Mouse (Mus musculus) hindbrain, embryonic 11.5 days (tissue): ENCODE measurements around the gene Zfp626. TPM values are rescaled to one million over a fixed set of nuclear protein-coding genes. Genes with fewer than 3 reads are reported as not detected.
"Not testable (repeated sequence)": the region's sequence is repeated elsewhere in the genome, so short reads cannot be mapped to it uniquely, and the experiment has no call there.

ENCODE experiments used
- ATAC-seq: fragments of 200-750 bp; cut with Nextera tagmentation; 2 replicates; pipeline ENCODE4 v1.8.0; 2017; ENCODE audit warnings: mild to moderate bottlenecking, moderate TSS enrichment, moderate library complexity; ENCODE audit not compliant: low FRiP score
- DNase-seq: peaks from one replicate; pipeline ENCODE4 v3.0.0-alpha.2; 2015; ENCODE audit warnings: low spot score
- H3K27ac ChIP-seq: fragments of 300-500 bp; sonication (generic); 2 replicates; pipeline ENCODE4 v1.5.1; 2014; ENCODE audit warnings: mild to moderate bottlenecking, low read depth, low read length
- H3K27me3 ChIP-seq: fragments of 300-500 bp; sonication (generic); 2 replicates; pipeline ENCODE4 v1.6.1; 2014; ENCODE audit warnings: mild to moderate bottlenecking, low read length, moderate library complexity, mixed read lengths; ENCODE audit not compliant: control insufficient read depth, insufficient read depth
- H3K36me3 ChIP-seq: fragments of 300-500 bp; sonication (generic); 2 replicates; pipeline ENCODE4 v1.6.1; 2014; ENCODE audit warnings: mild to moderate bottlenecking, low read length, moderate library complexity, mixed read lengths; ENCODE audit not compliant: control insufficient read depth, insufficient read depth
- H3K4me1 ChIP-seq: fragments of 300-500 bp; sonication (generic); replicated peaks from 2 replicates; pipeline ENCODE4 v1.6.1; 2014; ENCODE audit warnings: low read length, mixed read lengths; ENCODE audit not compliant: control insufficient read depth, insufficient read depth
- H3K4me2 ChIP-seq: fragments of 300-500 bp; sonication (generic); replicated peaks from 2 replicates; pipeline ENCODE4 v1.6.1; 2014; ENCODE audit warnings: mild to moderate bottlenecking, low read depth, low read length
- H3K4me3 ChIP-seq: fragments of 300-500 bp; sonication (generic); 2 replicates; pipeline ENCODE4 v1.5.1; 2014; ENCODE audit warnings: low read depth, low read length
- H3K9ac ChIP-seq: fragments of 300-500 bp; sonication (generic); 2 replicates; pipeline ENCODE4 v1.6.1; 2014; ENCODE audit warnings: low read depth, low read length
- H3K9me3 ChIP-seq: fragments of 300-500 bp; sonication (generic); 2 replicates; pipeline ENCODE4 v1.6.1; 2016; ENCODE audit warnings: low read length; ENCODE audit not compliant: control insufficient read depth
- WGBS: fragments of 180-500 bp; shearing (Covaris S2); extraction: QIAGEN DNeasy Blood & Tissue Kit; methylation state at CpG from one replicate; pipeline ENCODE4 v1.1.7; 2014; 5-methylcytosine and 5-hydroxymethylcytosine counted together
- polyA plus RNA-seq: library from polyadenylated mRNA; unstranded; fragments of >200 nt; fragmentation: Nextera tagmentation; extraction: Ambion mirVana; gene quantifications from 2 replicates; pipeline ENCODE4 v1.2.1, GENCODE M21; 2014

Gene Zfp626
- polyA plus RNA-seq, 1 experiment from 2014 or later: 2.4 TPM

- no peak for ATAC-seq
- no peaks in the 10 kb centered on the region for H3K27me3 ChIP-seq
- no peaks in the 10 kb centered on the region for H3K36me3 ChIP-seq
- H3K9me3 ChIP-seq: no peaks in the 10 kb centered on the region
- no peak overlapping the region for H3K4me2 ChIP-seq
- no peak for DNase-seq
- H3K4me1 ChIP-seq: no peaks in the 10 kb centered on the region
- H3K4me3 ChIP-seq: no peak overlapping the region
- H3K27ac ChIP-seq: no peak overlapping the region
- WGBS: 84% methylated on average over 6 of the region's 6 CpGs
- H3K9ac ChIP-seq: no peak overlapping the region
Measured at GRCm38 (mm10) chr7:27840104-27840503, 33.1 kb downstream of the Zfp626 start.

- H3K9me3 ChIP-seq: no peaks in the 10 kb centered on the region
- H3K4me3 ChIP-seq: no peak within 1 kb of the TSS
- no peak within 1 kb of the TSS for H3K4me2 ChIP-seq
- ATAC-seq: no peak
- no peaks in the 10 kb centered on the region for H3K4me1 ChIP-seq
- H3K9ac ChIP-seq: no peak within 1 kb of the TSS
- no peak within 1 kb of the TSS for H3K27ac ChIP-seq
- peaks cover 6% of the 10 kb centered on the region; the same call in 1 of the 2 replicates for H3K36me3 ChIP-seq
- no peaks in the 10 kb centered on the region for H3K27me3 ChIP-seq
- no peak for DNase-seq
- WGBS: 100% methylated on average over 1 of the region's 1 CpGs
Measured at GRCm38 (mm10) chr7:27857227-27857626, 50.2 kb downstream of the Zfp626 start, which contains the start of gene Zfp607a. Zfp607a (plus strand) TSS chr7:27857527.

GRCm38 (mm10) chr7:27859301-27860251 is 52.6 kb downstream of the Zfp626 start:
- no peaks in the 10 kb centered on the region for H3K36me3 ChIP-seq
- 32% methylated on average over 10 of the region's 10 CpGs for WGBS
- H3K4me1 ChIP-seq: no peaks in the 10 kb centered on the region
- no peaks in the 10 kb centered on the region for H3K9me3 ChIP-seq
- peak overlapping the region; percentile 68 for H3K4me2 ChIP-seq
- H3K27me3 ChIP-seq: no peaks in the 10 kb centered on the region
- no peak overlapping the region for H3K27ac ChIP-seq
- ATAC-seq (no peak), DNase-seq (no peak)
- peak overlapping the region; percentile 54 for H3K4me3 ChIP-seq
- H3K9ac ChIP-seq: peak overlapping the region; percentile 19; the same call in 1 of the 2 replicates

- Histone ChIP-seq H3K27me3 (no peaks in the 10 kb centered on the region), H3K4me1 (no peaks in the 10 kb centered on the region), H3K9me3 (no peaks in the 10 kb centered on the region), H3K36me3 (no peaks in the 10 kb centered on the region), H3K4me2 (peak overlapping the region; percentile 68), H3K4me3 (peak overlapping the region; percentile 54), H3K27ac (peak overlapping the region; percentile 51; the same call in 1 of the 2 replicates), H3K9ac (peak overlapping the region; percentile 56)
- peak; percentile 63; the same call in 1 of the 2 replicates for ATAC-seq
- WGBS: under 1% methylated on average over 20 of the region's 22 CpGs
- DNase-seq: peak; percentile 69
Measured at GRCm38 (mm10) chr7:27860396-27861235, 53.6 kb downstream of the Zfp626 start.

GRCm38 (mm10) chr7:27862578-27862977 is 55.6 kb downstream of the Zfp626 start:
- not testable (repeated sequence) for H3K27me3 ChIP-seq, H3K4me2 ChIP-seq, H3K4me3 ChIP-seq, DNase-seq, H3K4me1 ChIP-seq, H3K27ac ChIP-seq, H3K36me3 ChIP-seq, ATAC-seq, H3K9ac ChIP-seq, H3K9me3 ChIP-seq
- WGBS: 81% methylated on average over 5 of the region's 5 CpGs

Other genes with a start within 250 kb of the Zfp626 start
- gene Akt2, start 215.6 kb upstream of the Zfp626 start, polyA plus RNA-seq: 67.5 and 71.7 TPM in 2 replicates
- gene Ttc9b, start 153.3 kb upstream of the Zfp626 start, polyA plus RNA-seq: 11.2 and 13.4 TPM in 2 replicates
- gene Map3k10, start 132.6 kb upstream of the Zfp626 start, polyA plus RNA-seq: 6.2 and 8.8 TPM in 2 replicates
- gene Zfp607b, start 117.9 kb upstream of the Zfp626 start, polyA plus RNA-seq: 7.3 and 8.5 TPM in 2 replicates
- 90.6 and 93.9 TPM in 2 replicates for gene Zfp60, start 75.8 kb upstream of the Zfp626 start, polyA plus RNA-seq
- 12.5 and 12.9 TPM in 2 replicates for gene Zfp59, start 31.4 kb downstream of the Zfp626 start, polyA plus RNA-seq
- 2.2 and 2.6 TPM in 2 replicates for gene Zfp607a, start 50.3 kb downstream of the Zfp626 start, polyA plus RNA-seq
- gene Zfp974, start 122.3 kb downstream of the Zfp626 start, polyA plus RNA-seq: 15.2 and 15.8 TPM in 2 replicates
- 21.0 and 27.2 TPM in 2 replicates for gene Zfp780b, start 172.0 kb downstream of the Zfp626 start, polyA plus RNA-seq
- 7.1 and 9.3 TPM in 2 replicates for gene Zfp850, start 206.9 kb downstream of the Zfp626 start, polyA plus RNA-seq
- 415 and 426 TPM in 2 replicates for gene Psmc4, start 242.9 kb downstream of the Zfp626 start, polyA plus RNA-seq